Mouse (Mus musculus): ENCODE results near the gene Gstcd.

DNA sequence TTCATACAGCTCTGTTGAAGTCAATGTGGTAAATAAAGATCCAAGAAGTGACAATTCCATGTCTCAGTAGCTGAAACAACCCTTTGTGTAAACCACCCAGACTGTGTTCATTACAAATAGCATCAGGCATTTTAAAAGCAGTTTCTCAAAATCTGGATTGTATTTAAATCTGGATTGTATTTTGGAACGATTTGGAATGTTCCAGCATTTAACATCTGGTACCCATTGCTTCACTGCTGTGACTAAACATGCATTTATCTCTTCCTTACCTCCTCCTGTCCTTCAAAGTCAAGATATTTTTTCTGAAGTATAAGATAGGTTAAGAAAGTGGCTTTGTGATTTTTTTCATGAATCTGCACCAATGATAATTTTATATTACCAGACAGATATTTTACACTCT lies 21.4 kb upstream of the Gstcd start:
- TF ChIP-seq CTCF (IDR thresholded peaks at IDR 0.05; ENCODE audit: low read depth, low read length) (no peak), GATA1 (IDR thresholded peaks at IDR 0.05; ENCODE audit: borderline replicate concordance, low read length) (no peak), POLR2AphosphoS5 (IDR thresholded peaks at IDR 0.05; ENCODE audit: insufficient replicate concordance, low read depth, low read length) (no peak), TAL1 (conservative IDR thresholded peaks at IDR 0.05; ENCODE audit: low read depth, low read length) (no peak)

Measured in G1E (cell line).